Mouse (Mus musculus): ENCODE measurements around the gene Pde4d.

The Pde4d gene

DNA sequence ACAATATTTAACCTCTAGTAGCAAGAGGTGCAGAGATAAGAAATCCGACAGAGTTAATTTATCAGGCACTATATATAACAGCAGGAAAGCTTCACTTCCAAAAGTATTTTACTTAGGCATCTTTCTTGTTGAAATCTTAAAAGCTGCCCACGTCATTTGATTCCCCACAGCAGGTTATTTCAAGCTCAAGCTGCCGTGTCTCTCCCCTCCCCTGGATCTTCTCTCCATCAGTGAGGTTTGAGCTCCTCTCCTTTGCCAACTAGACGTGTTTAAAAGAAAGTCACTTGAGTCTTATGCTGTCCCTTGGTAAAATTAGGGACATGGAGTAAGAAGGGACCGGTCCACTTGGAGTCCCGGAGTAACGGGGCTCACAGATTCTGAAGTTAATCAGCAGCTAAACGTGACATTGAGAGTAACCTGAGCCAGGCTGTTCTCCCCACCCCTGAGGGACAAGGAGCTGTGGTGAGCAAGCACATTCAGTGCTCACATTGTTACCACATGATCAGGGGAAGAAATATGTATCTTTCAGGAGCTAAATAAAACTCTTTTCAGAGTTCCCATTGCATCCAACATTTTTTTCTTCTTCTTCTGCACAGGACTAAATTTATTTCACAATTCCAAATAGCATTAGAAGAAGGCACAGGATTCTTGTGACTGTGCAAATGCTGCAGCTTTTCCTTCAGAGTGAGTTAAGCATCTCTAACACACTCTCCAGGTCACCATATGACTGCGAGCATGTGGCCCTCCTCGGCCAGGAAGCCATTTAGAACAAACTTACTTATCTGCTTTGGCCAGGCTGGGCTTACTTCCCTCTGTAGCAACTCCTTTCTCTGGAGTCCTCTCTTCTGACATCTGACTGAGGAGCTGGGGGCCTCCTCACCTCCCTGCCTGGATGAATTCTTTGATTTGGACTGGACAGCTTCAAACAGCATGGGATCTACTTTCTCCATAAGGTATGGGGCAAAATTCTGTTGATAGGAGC is at the start of gene Pde4d:
Gene Pde4d (plus strand): TSS at position 833 of the 982 bp plus-strand sequence.
- no peak for DNase-seq (ENCODE audit: low read depth in 1 of 2, low spot score in 2 of 2)

GRCm38 (mm10) chr13:108403197-108403596 is 46.6 kb upstream of the Pde4d start:
- DNase-seq (ENCODE audit: low read depth in 1 of 2, low spot score in 2 of 2), result no peak

- no peak for DNase-seq (ENCODE audit: low read depth in 1 of 2, low spot score in 2 of 2)
These were observed 45.4 kb upstream of the Pde4d start for GRCm38 (mm10) chr13:108404372-108404771.

DNA sequence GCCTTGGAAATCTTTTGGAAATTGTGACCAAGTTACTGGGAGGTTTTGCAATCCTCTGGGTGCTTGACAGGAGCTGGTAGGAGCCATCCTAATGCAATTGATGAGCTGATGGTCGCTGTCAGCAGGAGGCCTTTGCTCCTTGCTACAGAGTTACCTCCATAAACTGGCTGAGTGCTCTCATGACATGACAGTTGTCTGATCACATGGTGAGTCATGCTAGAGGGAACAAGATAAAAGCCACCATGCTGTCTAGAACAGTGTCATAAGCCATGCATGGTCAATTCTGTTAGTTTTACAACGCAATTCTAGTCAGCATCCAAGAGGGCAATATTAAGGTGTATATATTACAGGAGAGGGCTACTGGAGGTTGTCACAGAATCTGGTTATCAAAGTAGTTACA is 34.3 kb upstream of the Pde4d start:
- DNase-seq (ENCODE audit: low read depth in 1 of 2, low spot score in 2 of 2), result no peak

GRCm38 (mm10) chr13:108418741-108419507 is 30.8 kb upstream of the Pde4d start:
- no peak for DNase-seq (ENCODE audit: low read depth in 1 of 2, low spot score in 2 of 2)

- no peak for DNase-seq (ENCODE audit: low read depth in 1 of 2, low spot score in 2 of 2)
These were observed 23.4 kb upstream of the Pde4d start for GRCm38 (mm10) chr13:108426322-108426721.

DNA sequence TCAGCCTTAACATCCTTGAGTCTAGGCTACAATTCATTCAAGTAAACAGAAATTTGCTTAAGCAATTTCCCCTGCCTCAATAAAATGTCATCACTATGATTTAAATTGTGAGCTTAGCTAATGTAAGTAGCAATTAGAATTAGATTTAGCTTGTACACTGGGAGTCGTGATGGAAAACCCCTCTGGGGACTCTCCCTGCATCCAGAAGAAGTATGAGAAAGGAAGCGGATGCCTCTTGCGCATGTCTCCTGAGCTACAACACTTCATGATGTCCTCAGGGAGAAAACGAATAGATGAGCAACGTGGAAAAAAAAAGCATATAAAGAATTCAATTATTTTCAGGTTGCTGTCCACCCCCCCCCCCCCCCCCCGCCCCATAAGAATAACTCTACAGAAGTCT is 20.9 kb upstream of the Pde4d start:
- no peak for DNase-seq (ENCODE audit: low read depth in 1 of 2, low spot score in 2 of 2)

- no peak for DNase-seq (ENCODE audit: low read depth in 1 of 2, low spot score in 2 of 2)
These were observed 20.1 kb upstream of the Pde4d start for GRCm38 (mm10) chr13:108429623-108430022.

DNA sequence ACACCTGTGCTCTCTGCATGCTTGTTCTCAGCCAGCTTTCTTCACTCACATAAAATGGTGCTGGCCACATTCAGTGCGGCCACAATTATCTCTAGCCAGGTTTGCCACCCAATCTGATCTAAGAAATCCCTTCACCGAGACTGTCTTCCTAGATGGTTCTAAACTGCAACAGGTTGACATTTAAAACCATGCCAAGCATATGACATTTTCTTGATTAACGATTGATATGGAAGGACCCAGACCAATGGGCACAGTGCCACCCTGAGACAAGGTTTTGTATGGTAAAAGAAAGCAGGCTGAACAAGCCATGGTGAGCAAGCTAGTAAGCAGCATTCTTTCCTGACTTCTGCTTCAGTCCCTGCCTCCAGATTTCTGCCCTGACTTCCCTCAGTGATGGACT is 18.0 kb upstream of the Pde4d start:
- no peak for DNase-seq (ENCODE audit: low read depth in 1 of 2, low spot score in 2 of 2)

GRCm38 (mm10) chr13:108435687-108436086 is 14.1 kb upstream of the Pde4d start:
- no peak for DNase-seq (ENCODE audit: low read depth in 1 of 2, low spot score in 2 of 2)

GRCm38 (mm10) chr13:108437424-108437823 is 12.3 kb upstream of the Pde4d start:
- DNase-seq (ENCODE audit: low read depth in 1 of 2, low spot score in 2 of 2), result no peak

GRCm38 (mm10) chr13:108439012-108439411 is 10.7 kb upstream of the Pde4d start:
- DNase-seq (ENCODE audit: low read depth in 1 of 2, low spot score in 2 of 2), result no peak

DNA sequence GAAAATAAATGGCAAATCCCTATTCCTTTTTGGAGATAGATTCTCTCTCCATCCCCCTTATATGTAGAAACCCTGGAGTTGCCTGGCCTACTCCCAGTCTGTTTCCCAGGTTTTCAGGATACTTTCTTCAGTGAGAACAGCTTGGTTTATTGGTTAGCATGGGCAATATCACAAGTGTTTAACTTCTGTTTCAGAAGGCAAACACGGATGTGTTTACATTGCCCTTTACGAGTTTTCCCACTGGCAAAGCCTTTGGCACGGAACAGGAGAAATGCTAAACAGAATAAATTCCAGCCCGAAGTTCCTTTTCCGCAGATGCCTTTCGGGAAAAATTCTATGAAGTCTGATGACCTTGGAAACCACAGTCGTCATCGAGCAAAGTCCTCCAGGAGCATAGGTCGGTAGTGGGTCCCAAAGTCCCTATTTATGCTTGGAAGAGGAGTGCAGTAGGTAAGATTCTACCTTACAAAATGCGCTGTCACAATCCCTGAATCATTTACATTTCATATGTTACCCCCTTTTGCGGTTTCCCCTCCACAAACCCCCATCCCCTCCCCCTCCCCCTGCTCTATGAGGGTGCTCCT is 1.3 kb upstream of the Pde4d start:
- DNase-seq (ENCODE audit: low read depth in 1 of 2, low spot score in 2 of 2), result no peak

- DNase-seq (ENCODE audit: low read depth in 1 of 2, low spot score in 2 of 2), result no peak
These were observed 1.4 kb downstream of the Pde4d start for GRCm38 (mm10) chr13:108451122-108451521.

GRCm38 (mm10) chr13:108453064-108453919 is 3.5 kb downstream of the Pde4d start:
- no peak for DNase-seq (ENCODE audit: low read depth in 1 of 2, low spot score in 2 of 2)

DNA sequence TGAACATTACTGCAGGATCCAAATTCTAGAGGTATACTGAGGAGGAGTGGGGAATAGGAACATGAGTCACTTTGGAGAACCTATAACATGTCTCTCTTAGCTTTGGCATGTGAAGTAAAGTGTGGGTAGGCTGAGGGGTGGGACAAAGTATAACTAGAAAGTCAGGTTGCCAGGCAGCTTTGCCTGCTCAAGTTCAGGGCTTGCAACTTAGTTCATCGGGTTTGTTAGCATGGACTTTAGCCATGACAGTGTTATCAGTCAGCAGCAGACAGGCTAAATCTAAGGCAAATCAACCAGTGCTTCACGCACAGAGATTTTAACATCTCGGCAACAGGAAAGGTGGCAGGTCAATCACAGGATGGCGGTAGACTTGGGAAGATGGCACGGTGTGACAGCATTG is 12.8 kb downstream of the Pde4d start:
- DNase-seq (ENCODE audit: low read depth in 1 of 2, low spot score in 2 of 2), result no peak

DNA sequence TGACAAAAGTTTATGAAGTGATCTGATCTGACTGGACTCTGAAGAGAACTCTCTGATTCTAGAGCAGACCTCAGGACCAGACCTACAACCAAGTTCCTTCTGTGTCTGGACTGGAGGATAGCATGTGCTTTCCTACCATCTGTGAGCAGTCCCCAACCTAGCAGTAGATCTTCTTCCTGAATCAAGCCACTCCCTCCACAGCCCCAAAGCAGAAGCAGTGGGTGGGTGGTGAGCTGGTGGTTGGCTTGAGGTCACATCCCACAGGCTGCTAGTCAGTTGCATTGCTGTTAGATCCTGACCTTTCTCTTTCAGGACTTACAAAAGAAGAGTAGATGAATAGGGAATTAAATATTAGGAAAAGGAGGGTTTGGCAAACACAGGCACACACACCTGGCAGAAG is 16.0 kb downstream of the Pde4d start:
- DNase-seq (ENCODE audit: low read depth in 1 of 2, low spot score in 2 of 2), result peak; percentile 9 to 17

DNA sequence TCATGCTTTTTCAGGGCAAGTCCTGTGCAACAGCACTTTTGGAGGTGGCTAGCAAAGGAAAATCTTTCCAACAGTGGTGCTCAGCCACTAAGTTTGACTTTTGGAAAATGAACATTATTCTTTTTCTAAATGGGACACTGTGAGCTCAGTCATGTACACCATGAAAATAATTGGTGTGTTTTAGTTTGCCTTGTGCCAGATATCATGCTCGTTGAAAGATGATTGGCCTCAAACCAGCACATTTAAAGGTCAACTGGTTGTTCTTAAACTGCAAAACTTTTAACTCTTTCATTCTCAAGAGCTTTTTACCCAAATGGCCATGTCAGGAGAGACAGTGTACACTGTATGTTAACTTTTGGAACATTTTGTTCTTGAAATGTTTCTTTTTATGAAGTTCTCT is 17.3 kb downstream of the Pde4d start:
- no peak for DNase-seq (ENCODE audit: low read depth in 1 of 2, low spot score in 2 of 2)

DNA sequence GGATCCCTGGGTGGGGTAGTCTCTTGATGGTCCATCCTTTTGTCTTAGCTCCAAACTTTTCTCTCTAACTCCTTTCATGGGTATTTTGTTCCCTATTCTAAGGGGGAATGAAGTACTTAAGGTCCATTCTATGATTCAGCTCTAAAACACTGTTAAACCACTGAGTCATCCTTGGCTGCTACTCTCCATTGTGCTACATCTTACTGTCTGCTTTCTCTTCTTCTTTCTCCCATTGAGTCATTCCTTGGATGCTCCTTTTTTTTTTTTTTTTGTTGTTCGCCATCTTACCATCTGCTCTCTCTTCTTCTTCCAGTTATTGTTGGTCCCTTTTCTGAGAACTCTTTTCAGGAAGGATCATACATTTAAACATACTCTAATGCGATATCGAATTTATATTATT is 30.7 kb downstream of the Pde4d start:
- DNase-seq (ENCODE audit: low read depth in 1 of 2, low spot score in 2 of 2), result no peak

DNA sequence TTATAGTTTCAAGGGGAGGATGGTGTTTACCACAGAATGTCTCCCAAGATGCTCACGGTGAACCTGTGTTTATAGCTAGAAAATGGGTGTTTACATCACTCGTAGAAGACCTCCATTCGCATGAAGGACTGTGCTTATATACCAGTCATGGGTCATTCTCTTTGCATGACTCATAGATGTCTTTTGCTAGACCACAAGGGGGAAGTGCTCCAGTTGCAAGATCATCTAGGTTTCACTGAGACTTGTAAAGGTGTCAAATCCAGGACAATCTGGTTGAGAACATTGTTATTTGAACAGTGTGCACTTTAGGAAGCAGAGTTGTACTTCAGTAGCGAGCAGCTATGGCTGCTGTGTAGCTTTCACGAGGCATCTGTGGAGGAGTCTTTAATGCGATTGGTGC is 35.3 kb downstream of the Pde4d start:
- peak in 1 of 2 experiments; percentile 18 for DNase-seq (ENCODE audit: low read depth in 1 of 2, low spot score in 2 of 2)

GRCm38 (mm10) chr13:108487066-108487465 is 37.3 kb downstream of the Pde4d start:
- DNase-seq (ENCODE audit: low read depth in 1 of 2, low spot score in 2 of 2), result no peak

All from monocyte, adult 2 months (primary cell).